Mouse (Mus musculus) cortical plate, adult 2 months (tissue): ENCODE measurements around the gene Plekha5.

Experiments
- CTCF ChIP-seq: fragments of 200-500 bp; IDR thresholded peaks from 2 replicates; pipeline ENCODE4 v1.5.1; 2011; ENCODE audit warnings: mild to moderate bottlenecking, control low read depth, low read length; ENCODE audit not compliant: insufficient read depth; ENCODE audit errors: extremely low read depth
- POLR2A ChIP-seq: fragments of 200-500 bp; IDR thresholded peaks from 2 replicates; pipeline ENCODE4 v1.6.1; 2011; ENCODE audit warnings: mild to moderate bottlenecking, low read length, control low read depth; ENCODE audit not compliant: insufficient read depth; ENCODE audit errors: extremely low read depth

DNA sequence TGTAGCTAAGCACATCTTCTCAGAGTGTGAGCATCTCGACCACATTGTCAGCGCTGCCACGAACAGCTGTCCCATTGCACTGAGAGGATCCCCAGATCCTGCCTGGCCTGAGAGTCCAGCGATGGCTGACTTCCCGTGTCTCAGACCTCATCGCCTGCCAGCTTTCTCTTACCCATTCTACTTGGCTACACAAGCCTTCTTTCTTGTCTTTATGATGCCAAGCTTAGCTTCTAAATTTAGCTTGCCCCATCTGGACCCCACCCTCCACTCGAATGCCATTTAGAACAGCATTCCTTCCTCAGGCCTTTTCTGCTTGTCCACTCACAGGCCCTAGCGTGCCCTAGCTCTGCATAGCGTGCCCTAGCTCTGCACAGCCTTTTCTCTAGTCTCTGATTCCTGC lies 60.3 kb downstream of the Plekha5 start:
- TF ChIP-seq CTCF (no peak), POLR2A (no peak)
